Mouse (Mus musculus) bone marrow, adult 2 months (tissue): ENCODE measurements around the gene Ccdc106.

ENCODE experiments used
- CTCF ChIP-seq: fragments of 200-500 bp; IDR thresholded peaks from 2 replicates; pipeline ENCODE4 v1.5.1; 2011; ENCODE audit warnings: low read length, control low read depth; ENCODE audit not compliant: control insufficient read depth, insufficient read depth
- POLR2A ChIP-seq: fragments of 200-500 bp; IDR thresholded peaks from 2 replicates; pipeline ENCODE4 v1.6.1; 2011; ENCODE audit warnings: low read depth, mild to moderate bottlenecking, control low read depth, low read length, borderline replicate concordance; ENCODE audit not compliant: control insufficient read depth

DNA sequence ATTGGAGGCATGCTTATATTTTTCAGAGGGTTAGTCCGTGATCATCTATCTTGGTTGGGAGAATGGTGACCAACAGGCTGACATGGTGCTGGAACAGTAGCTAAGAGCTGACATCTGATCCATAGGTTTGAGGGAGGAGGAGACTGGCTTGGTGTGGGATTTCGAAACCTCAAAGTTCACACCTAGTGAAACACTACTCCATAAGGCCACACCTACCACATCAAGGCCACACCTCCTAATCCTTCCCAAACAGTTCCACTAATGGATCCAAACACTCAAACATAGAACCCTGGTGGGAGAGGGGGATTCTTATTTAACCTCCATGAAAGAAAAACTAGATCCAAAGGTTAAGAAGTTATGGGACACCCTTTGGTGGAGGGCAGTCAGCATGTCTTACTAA lies 3.4 kb upstream of the Ccdc106 start:
- TF ChIP-seq POLR2A (no peak), CTCF (no peak)
